Mouse (Mus musculus) intestine, embryonic 14.5 days (tissue): ENCODE results near the gene Anapc15. TPM values are rescaled to one million over a fixed set of nuclear protein-coding genes. Genes with fewer than 3 reads are reported as not detected.
A peak's percentile ranks its signal among the peaks of the same experiment; 100 is the strongest.
"Not testable (repeated sequence)": the region's sequence is repeated elsewhere in the genome, so short reads cannot be mapped to it uniquely, and the experiment has no call there.

Experiments
- ATAC-seq: fragments of 200-750 bp; cut with Nextera tagmentation; replicated peaks from 2 replicates; pipeline ENCODE4 v1.8.0; 2017; ENCODE audit warnings: low read depth, moderate number of reproducible peaks, moderate TSS enrichment, moderate library complexity; ENCODE audit not compliant: low FRiP score, low TSS enrichment
- DNase-seq: peaks from one replicate; pipeline ENCODE4 v3.0.0-alpha.2; 2018; ENCODE audit warnings: low spot score
- H3K27ac ChIP-seq: fragments of 300-500 bp; sonication (generic); 2 replicates; pipeline ENCODE4 v1.5.1; 2014; ENCODE audit warnings: low read depth, mild to moderate bottlenecking, control low read depth
- H3K27me3 ChIP-seq: fragments of 300-500 bp; sonication (generic); replicated peaks from 2 replicates; pipeline ENCODE4 v1.6.1; 2014; ENCODE audit warnings: low read length, control low read depth; ENCODE audit not compliant: control insufficient read depth, insufficient read depth
- H3K36me3 ChIP-seq: fragments of 300-500 bp; sonication (generic); 2 replicates; pipeline ENCODE4 v1.6.1; 2014; ENCODE audit warnings: low read length, control low read depth; ENCODE audit not compliant: control insufficient read depth, insufficient read depth
- H3K4me1 ChIP-seq: fragments of 300-500 bp; sonication (generic); replicated peaks from 2 replicates; pipeline ENCODE4 v1.6.1; 2014; ENCODE audit warnings: low read length, control low read depth, mixed read lengths; ENCODE audit not compliant: control insufficient read depth, insufficient read depth
- H3K4me2 ChIP-seq: fragments of 300-500 bp; sonication (generic); 2 replicates; pipeline ENCODE4 v1.6.1; 2014; ENCODE audit warnings: low read length
- H3K4me3 ChIP-seq: fragments of 300-500 bp; sonication (generic); 2 replicates; pipeline ENCODE4 v1.5.1; 2014; ENCODE audit warnings: low read depth, low read length, control low read depth, mixed read lengths
- H3K9ac ChIP-seq: fragments of 300-500 bp; sonication (generic); 2 replicates; pipeline ENCODE4 v1.6.1; 2014; ENCODE audit warnings: mild to moderate bottlenecking, low read length
- H3K9me3 ChIP-seq: fragments of 300-500 bp; sonication (generic); 2 replicates; pipeline ENCODE4 v1.6.1; 2016; ENCODE audit warnings: low read length, control low read depth; ENCODE audit not compliant: control insufficient read depth
- WGBS: fragments of 180-500 bp; shearing (Covaris S2); extraction: QIAGEN DNeasy Blood & Tissue Kit; methylation state at CpG from one replicate; pipeline ENCODE4 v1.1.7; 2014; 5-methylcytosine and 5-hydroxymethylcytosine counted together
- microRNA-seq: library from miRNA; unstranded; fragments of <30 nt; microRNA quantifications from one replicate; pipeline ENCODE4, GENCODE M21; 2016
- polyA plus RNA-seq: library from polyadenylated mRNA; unstranded; fragments of >200 nt; fragmentation: Nextera tagmentation; extraction: Ambion mirVana; gene quantifications from 2 replicates; pipeline ENCODE4 v1.2.1, GENCODE M21; 2014

Gene Anapc15
- polyA plus RNA-seq, 1 experiment from 2014 or later = 71.3 TPM

DNA sequence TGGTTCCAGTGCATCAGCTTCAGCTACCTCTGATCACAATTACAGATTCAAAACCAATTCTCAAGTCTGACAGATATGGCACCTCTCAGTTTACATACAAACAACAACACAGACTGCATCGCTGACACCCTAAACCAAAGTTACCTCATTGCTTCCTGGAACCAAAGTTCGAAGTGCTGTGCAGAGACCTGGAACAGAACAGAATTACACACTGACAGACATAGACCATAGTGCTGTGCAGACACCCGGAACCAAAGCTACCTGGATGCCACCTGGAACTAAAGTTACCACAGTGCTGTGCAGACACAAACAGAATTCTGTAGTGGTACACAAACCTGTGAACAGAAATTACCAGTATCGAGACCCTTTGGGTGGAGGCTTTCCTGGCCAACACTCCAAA lies 76.2 kb downstream of the Anapc15 start:
- H3K27me3 ChIP-seq = no peaks in the 10 kb centered on the region

GRCm38 (mm10) chr7:101949008-101949407 lies 85.5 kb downstream of the Anapc15 start:
- H3K4me1 ChIP-seq, H3K36me3 ChIP-seq, H3K9ac ChIP-seq, H3K4me3 ChIP-seq, H3K27me3 ChIP-seq, ATAC-seq, H3K27ac ChIP-seq, H3K9me3 ChIP-seq, H3K4me2 ChIP-seq: not testable (repeated sequence)
- WGBS = 87% methylated on average over 5 of the region's 5 CpGs
- DNase-seq = peak; percentile 34

More for the DNA sequence above, 76.2 kb downstream of the Anapc15 start:
- Histone ChIP-seq H3K27ac (no peak overlapping the region), H3K9ac (no peak overlapping the region), H3K4me2 (no peak overlapping the region), H3K4me1 (0 out of 2 replicates have a peak, but pooled peaks cover 5% of the 10 kb centered on the region), H3K36me3 (0 out of 2 replicates have a peak, but pooled peaks cover 4% of the 10 kb centered on the region), H3K9me3 (no peaks in the 10 kb centered on the region), H3K4me3 (no peak overlapping the region)
- WGBS = 93% methylated on average over 4 of the region's 4 CpGs
- DNase-seq = no peak
- ATAC-seq = no peak

Small RNA genes lying within 50 kb of the gene (microRNA-seq; reads per million reads assigned to microRNA genes)
- gene Gm22655 = not detected

Other genes starting within 250 kb of the Anapc15 start
- 50.8 and 51.1 TPM in 2 replicates for gene Clpb, start 200.1 kb upstream of the Anapc15 start, polyA plus RNA-seq
- 6.9 and 7.5 TPM in 2 replicates for gene Phox2a, start 45.4 kb upstream of the Anapc15 start, polyA plus RNA-seq
- gene Inppl1, start 25.5 kb upstream of the Anapc15 start, polyA plus RNA-seq = 24.8 and 27.2 TPM in 2 replicates
- 2.1 and 2.5 TPM in 2 replicates for gene Folr2, start 6.5 kb upstream of the Anapc15 start, polyA plus RNA-seq
- gene Folr1, start 7.1 kb downstream of the Anapc15 start, polyA plus RNA-seq = 76.1 and 79.2 TPM in 2 replicates
- 153 and 167 TPM in 2 replicates for gene Lamtor1, start 42.2 kb downstream of the Anapc15 start, polyA plus RNA-seq
- gene Tomt, start 42.6 kb downstream of the Anapc15 start, polyA plus RNA-seq = 0.44 and 0.97 TPM in 2 replicates
- gene Lrrc51, start 70.2 kb downstream of the Anapc15 start, polyA plus RNA-seq = 6.8 and 10.1 TPM in 2 replicates
- 99.6 and 101 TPM in 2 replicates for gene Numa1, start 70.4 kb downstream of the Anapc15 start, polyA plus RNA-seq
- 2.7 and 2.8 TPM in 2 replicates for gene Il18bp, start 155.0 kb downstream of the Anapc15 start, polyA plus RNA-seq
- 29.3 and 31.7 TPM in 2 replicates for gene Rnf121, start 201.8 kb downstream of the Anapc15 start, polyA plus RNA-seq
- 22.7 and 25.8 TPM in 2 replicates for gene Xndc1, start 201.8 kb downstream of the Anapc15 start, polyA plus RNA-seq
- gene Xntrpc, start 202.0 kb downstream of the Anapc15 start, polyA plus RNA-seq = 1.1 and 1.5 TPM in 2 replicates
- not detected in 2 replicates for gene Trpc2, start 219.4 kb downstream of the Anapc15 start, polyA plus RNA-seq
- 0.49 and 0.90 TPM in 2 replicates for gene Art1, start 238.0 kb downstream of the Anapc15 start, polyA plus RNA-seq
- gene Art5, start 245.8 kb downstream of the Anapc15 start, polyA plus RNA-seq = 0.46 and 0.67 TPM in 2 replicates